Mouse (Mus musculus) activated CD4-positive, CD25-positive, alpha-beta regulatory T cell, adult 9 weeks (primary cell): Measurements from ENCODE around the gene Magea2. TPM values are rescaled to one million over a fixed set of nuclear protein-coding genes. Genes with fewer than 3 reads are reported as not detected.

Source experiments
- polyA plus RNA-seq: library from polyadenylated mRNA; unstranded; fragments of 100-300 nt; shearing (Covaris generic); gene quantifications from one replicate; pipeline ENCODE4 v1.2.1, GENCODE M21; 2017

The Magea2 gene
- polyA plus RNA-seq, result not detected

GRCm38 (mm10) chrX:155093566-155093965, at the start of gene Magea2:
TSS of gene Magea2 (minus strand) at chrX:155093666.

GRCm38 (mm10) chrX:155128312-155128711, 34.8 kb upstream of the Magea2 start, which contains the start of gene Cldn34b2:
TSS of gene Cldn34b2 (minus strand) at chrX:155128412.

GRCm38 (mm10) chrX:155089693-155090092, 3.8 kb downstream of the Magea2 start, which contains the start of gene Magea1:
TSS of gene Magea1 (minus strand) at chrX:155089793.

GRCm38 (mm10) chrX:155063045-155063444, 30.4 kb downstream of the Magea2 start, which contains the start of gene Magea5:
TSS of gene Magea5 (minus strand) at chrX:155063145.

GRCm38 (mm10) chrX:154995750-154996149, 97.7 kb downstream of the Magea2 start, which contains the start of gene Magea8:
TSS of gene Magea8 (minus strand) at chrX:154995850.

Other genes starting within 250 kb of the Magea2 start
- gene Cldn34b1, start 203.4 kb downstream of the Magea2 start, polyA plus RNA-seq, result not detected
- gene Magea6, start 157.7 kb downstream of the Magea2 start, polyA plus RNA-seq, result not detected
- gene Magea3, start 144.2 kb downstream of the Magea2 start, polyA plus RNA-seq, result not detected
- gene Magea8, start 97.8 kb downstream of the Magea2 start, polyA plus RNA-seq, result not detected
- gene Magea5, start 30.5 kb downstream of the Magea2 start, polyA plus RNA-seq, result not detected
- not detected for gene Magea1, start 3.9 kb downstream of the Magea2 start, polyA plus RNA-seq
- not detected for gene Cldn34b2, start 34.7 kb upstream of the Magea2 start, polyA plus RNA-seq
- gene Sat1, start 122.8 kb upstream of the Magea2 start, polyA plus RNA-seq, result 357 TPM
- gene Acot9, start 168.8 kb upstream of the Magea2 start, polyA plus RNA-seq, result 126 TPM
- 51.1 TPM for gene Prdx4, start 247.1 kb upstream of the Magea2 start, polyA plus RNA-seq